In genomic region chr1:179136461-179137144, GRCm38 (mm10) we compare ENCODE assay signal across 9 mouse cellular contexts.
DNase-seq lines count a peak whose midpoint lies in the region; ATAC-seq lines count a peak whose summit lies in the region.
"Had no signal": no experiment of that assay in that cellular context is flagged by ENCODE, and none has a peak within 500 bp of the region (broad histone marks: within the 10 kb centered on the region; RNA-seq: fewer than 3 reads in every experiment).

No protein-coding gene starts in this region.

- H3K4me3 ChIP-seq in midbrain, embryonic 13.5 days (replicated peaks), result no peak overlapping the region
- no peak overlapping the region for H3K4me3 ChIP-seq in midbrain, embryonic 11.5 days (ENCODE audit: low read depth, low read length)
- H3K4me3 ChIP-seq: limb, embryonic 15.5 days had no signal

- no peak overlapping the region for H3K27ac ChIP-seq in midbrain, embryonic 13.5 days
- H3K27ac ChIP-seq in midbrain, embryonic 11.5 days (ENCODE audit: low read depth, low read length), result no peak overlapping the region
- H3K27ac ChIP-seq: limb, embryonic 15.5 days had no signal

- no peaks in the 10 kb centered on the region for H3K36me3 ChIP-seq in midbrain, embryonic 13.5 days
- H3K36me3 ChIP-seq in midbrain, embryonic 11.5 days (ENCODE audit: control insufficient read depth, insufficient read depth, low read length), result no peaks in the 10 kb centered on the region
- H3K36me3 ChIP-seq: limb, embryonic 15.5 days had no signal

- H3K9ac ChIP-seq in midbrain, embryonic 13.5 days (replicated peaks), result no peak overlapping the region
- H3K9ac ChIP-seq in midbrain, embryonic 11.5 days (ENCODE audit: low read length), result no peak overlapping the region
- H3K9ac ChIP-seq: limb, embryonic 15.5 days had no signal

- 66% methylated on average over 14 of the region's 14 CpGs for WGBS in midbrain, embryonic 13.5 days
- 72% methylated on average over 14 of the region's 14 CpGs for WGBS in midbrain, embryonic 11.5 days

- H3K4me1 ChIP-seq in midbrain, embryonic 13.5 days (replicated peaks), result peaks cover 8% of the 10 kb centered on the region
- no peaks in the 10 kb centered on the region for H3K4me1 ChIP-seq in midbrain, embryonic 11.5 days (ENCODE audit: control insufficient read depth, insufficient read depth, low read length)

- no peak for DNase-seq in midbrain, embryonic 11.5 days (ENCODE audit: low spot score, missing footprints)
- peak; percentile 65 to 68 for DNase-seq in heart, adult 18-20 months
- DNase-seq in kidney, adult 18-20 months, result peak; percentile 74
- peak; percentile 62 for DNase-seq in lung, postnatal 14 days
- DNase-seq in embryo, embryonic 9.5 days (ENCODE audit: extremely low spot score), result no peak
- DNase-seq in embryo, embryonic 10 days (ENCODE audit: low spot score), result no peak

- no peaks in the 10 kb centered on the region; the same call in 1 of the 2 replicates for H3K9me3 ChIP-seq in midbrain, embryonic 13.5 days
- no peaks in the 10 kb centered on the region; the same call in 1 of the 2 replicates for H3K9me3 ChIP-seq in midbrain, embryonic 11.5 days (ENCODE audit: control insufficient read depth, low read length)
- H3K9me3 ChIP-seq: limb, embryonic 15.5 days had no signal

- H3K27me3 ChIP-seq in midbrain, embryonic 13.5 days, result no peaks in the 10 kb centered on the region
- H3K27me3 ChIP-seq in midbrain, embryonic 11.5 days (ENCODE audit: control insufficient read depth, insufficient read depth, low read length), result no peaks in the 10 kb centered on the region
- H3K27me3 ChIP-seq: limb, embryonic 15.5 days had no signal

- ATAC-seq in midbrain, embryonic 13.5 days, result 0 out of 2 replicates have a peak, but pooled peaks have one; percentile 30
- ATAC-seq in midbrain, embryonic 11.5 days (ENCODE audit: low FRiP score), result no peak
- peak; percentile 65 for ATAC-seq in cerebellum, adult (ENCODE audit: insufficient number of reproducible peaks, low FRiP score, low TSS enrichment)

- H3K4me2 ChIP-seq in midbrain, embryonic 13.5 days (replicated peaks), result no peak overlapping the region
- no peak overlapping the region for H3K4me2 ChIP-seq in midbrain, embryonic 11.5 days
- H3K4me2 ChIP-seq: limb, embryonic 15.5 days had no signal

Comparison
In these comparisons a context has a peak if more than half of its experiments do, and no peak if none do; other contexts are left out.
1. DNase-seq: peak in heart, adult 18-20 months (2 of 2), kidney, adult 18-20 months (single experiment) and lung, postnatal 14 days (single experiment); none in midbrain, embryonic 11.5 days (single experiment), embryo, embryonic 9.5 days (single experiment) and embryo, embryonic 10 days (single experiment).